Mouse (Mus musculus): ENCODE results near the gene Rhbdf1. TPM values are rescaled to one million over a fixed set of nuclear protein-coding genes. Genes with fewer than 3 reads are reported as not detected.

The Rhbdf1 gene
- total and polyA plus RNA-seq, 3 experiments: 24.7 to 37.6 (median 34.2) TPM

GRCm38 (mm10) chr11:32181246-32181645 lies 40.9 kb downstream of the Rhbdf1 start:
- no peak for DNase-seq (ENCODE audit: extremely low read depth)
- Histone ChIP-seq H3K36me3 (replicated peaks in 1 of 2; ENCODE audit: control insufficient read depth in 1 of 2, insufficient read depth in 1 of 2, low read length in 1 of 2) (no peaks in the 10 kb centered on the region), H3K4me1 (ENCODE audit: control insufficient read depth in 1 of 2, insufficient read depth in 2 of 2) (peaks cover 0 to 3% of the 10 kb centered on the region in 2 experiments; a peak in 2 of 4 replicates), H3K79me2 (replicated peaks; ENCODE audit: control insufficient read depth, extremely low read depth, insufficient read depth, poor library complexity, severe bottlenecking) (no peaks in the 10 kb centered on the region), H3K9ac (ENCODE audit: insufficient read depth, low read depth) (no peak overlapping the region), H3K27ac (ENCODE audit: insufficient read depth, low read depth) (no peak overlapping the region), H3K4me2 (ENCODE audit: insufficient read depth, low read depth, poor library complexity, severe bottlenecking) (no peak overlapping the region), H3K9me3 (replicated peaks; ENCODE audit: low read length) (peaks cover 7% of the 10 kb centered on the region), H3K27me3 (replicated peaks) (no peaks in the 10 kb centered on the region), H3K4me3 (replicated peaks in 1 of 3; ENCODE audit: low read depth in 2 of 3, low read length in 2 of 3, poor library complexity in 1 of 3) (no peak overlapping the region)
- TF ChIP-seq SIN3A (IDR thresholded peaks at IDR 0.05; ENCODE audit: low read length): no peak
- TF ChIP-seq E2F4 (IDR thresholded peaks at IDR 0.05; ENCODE audit: insufficient replicate concordance, low read depth, low read length): no peak
- TF ChIP-seq MYC (IDR thresholded peaks at IDR 0.05; ENCODE audit: low read depth, low read length): no peak
- TF ChIP-seq RCOR1 (conservative IDR thresholded peaks at IDR 0.05; ENCODE audit: low read depth, low read length): no peak
- TF ChIP-seq NRF1 (IDR thresholded peaks at IDR 0.05; ENCODE audit: low read depth, low read length): no peak
- in situ Hi-C loops (cut with MboI; ENCODE audit: low pct_ligation_motif_present, low pct_unique_long_range_greater_than_20kb, low sequenced_read_pairs): loop anchor here (10.0 kb wide), 2 partner anchors 54 to 124 kb away; partner anchors contain the start of gene Hbq1a
- dilution Hi-C loops (cut with MboI; ENCODE audit: extremely low pct_ligation_motif_present, extremely low pct_unique_long_range_greater_than_20kb, low sequenced_read_pairs): no loop called here

GRCm38 (mm10) chr11:32178506-32178905 lies 43.6 kb downstream of the Rhbdf1 start:
- no peak for DNase-seq (ENCODE audit: extremely low read depth)
- no peak overlapping the region for H3K4me3 ChIP-seq (replicated peaks in 1 of 3; ENCODE audit: low read depth in 2 of 3, low read length in 2 of 3, poor library complexity in 1 of 3)
- H3K4me1 ChIP-seq (ENCODE audit: control insufficient read depth in 1 of 2, insufficient read depth in 2 of 2): peaks cover 0 to 2% of the 10 kb centered on the region in 2 experiments; a peak in 2 of 4 replicates
- H3K9ac ChIP-seq (ENCODE audit: insufficient read depth, low read depth): no peak overlapping the region
- in situ Hi-C loops (cut with MboI; ENCODE audit: low pct_ligation_motif_present, low pct_unique_long_range_greater_than_20kb, low sequenced_read_pairs) (no loop called here), dilution Hi-C loops (cut with MboI; ENCODE audit: extremely low pct_ligation_motif_present, extremely low pct_unique_long_range_greater_than_20kb, low sequenced_read_pairs) (no loop called here)
- TF ChIP-seq MEF2A (IDR thresholded peaks at IDR 0.05; ENCODE audit: borderline replicate concordance, low read depth, low read length) (no peak), EP300 (IDR thresholded peaks at IDR 0.05; ENCODE audit: low read length) (no peak), POLR2A (IDR thresholded peaks at IDR 0.05; ENCODE audit: low read depth, low read length) (no peak), TBP (conservative IDR thresholded peaks at IDR 0.05; ENCODE audit: low read depth, low read length) (no peak), SMC3 (IDR thresholded peaks at IDR 0.05; ENCODE audit: low read depth, low read length) (no peak), E2F4 (IDR thresholded peaks at IDR 0.05; ENCODE audit: insufficient replicate concordance, low read depth, low read length) (no peak), ZKSCAN1 (IDR thresholded peaks at IDR 0.05; ENCODE audit: borderline replicate concordance, low read depth, low read length) (no peak), IRF4 (IDR thresholded peaks at IDR 0.05; ENCODE audit: low read depth, low read length) (no peak), JUND (conservative IDR thresholded peaks at IDR 0.05; ENCODE audit: low read depth, low read length) (no peak), USF2 (conservative IDR thresholded peaks at IDR 0.05; ENCODE audit: low read depth, low read length) (no peak), JUN (IDR thresholded peaks at IDR 0.05; ENCODE audit: insufficient read depth, low read depth, low read length) (no peak), CHD1 (IDR thresholded peaks at IDR 0.05; ENCODE audit: low read depth, low read length) (no peak), POLR2AphosphoS2 (IDR thresholded peaks at IDR 0.05; ENCODE audit: low read depth, low read length) (no peak), UBTF (IDR thresholded peaks at IDR 0.05; ENCODE audit: low read depth, low read length) (no peak)
- no peak overlapping the region for H3K4me2 ChIP-seq (ENCODE audit: insufficient read depth, low read depth, poor library complexity, severe bottlenecking)
- no peak overlapping the region for H3K27ac ChIP-seq (ENCODE audit: insufficient read depth, low read depth)
- H3K36me3 ChIP-seq (replicated peaks in 1 of 2; ENCODE audit: control insufficient read depth in 1 of 2, insufficient read depth in 1 of 2, low read length in 1 of 2): no peaks in the 10 kb centered on the region
- no peaks in the 10 kb centered on the region for H3K79me2 ChIP-seq (replicated peaks; ENCODE audit: control insufficient read depth, extremely low read depth, insufficient read depth, poor library complexity, severe bottlenecking)
- H3K27me3 ChIP-seq (replicated peaks): no peaks in the 10 kb centered on the region
- H3K9me3 ChIP-seq (replicated peaks; ENCODE audit: low read length): peaks cover 7% of the 10 kb centered on the region

Measured in CH12.LX (cell line).